Mouse (Mus musculus) neural tube, embryonic 10.5 days (tissue): ENCODE results near the gene Akap6.

Experiments
- DNase-seq: peaks from one replicate; pipeline ENCODE4 v3.0.0-alpha.2; 2017; ENCODE audit warnings: low spot score; ENCODE audit errors: extremely low spot score

Akap6 gene

GRCm38 (mm10) chr12:52904046-52904445 lies 204.9 kb downstream of the Akap6 start:
- DNase-seq: no peak

- no peak for DNase-seq
Measured at GRCm38 (mm10) chr12:52908448-52909066, 209.4 kb downstream of the Akap6 start.

DNA sequence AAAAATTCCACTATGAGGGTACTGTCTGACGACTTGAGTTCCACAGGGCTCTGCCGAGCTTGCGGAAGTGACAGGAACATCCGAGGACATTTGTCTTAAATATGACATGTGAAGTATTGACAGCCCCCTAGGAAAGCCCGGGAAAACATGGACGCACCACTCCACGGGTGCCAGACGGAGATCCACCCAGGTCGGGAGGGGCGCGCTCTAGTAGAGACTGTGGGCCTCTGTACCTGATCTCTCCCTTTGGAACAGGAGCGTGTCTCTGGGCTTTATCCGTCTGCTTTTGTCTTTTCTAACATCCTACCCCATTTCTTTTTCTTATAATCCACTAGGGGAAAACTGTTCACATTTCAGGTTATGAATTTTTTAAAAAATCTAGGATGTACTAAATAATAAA lies 211.2 kb downstream of the Akap6 start:
- DNase-seq: no peak

GRCm38 (mm10) chr12:52910819-52911218 lies 211.6 kb downstream of the Akap6 start:
- DNase-seq: peak; percentile 80

GRCm38 (mm10) chr12:52918939-52919338 lies 219.8 kb downstream of the Akap6 start:
- peak; percentile 50 for DNase-seq

DNA sequence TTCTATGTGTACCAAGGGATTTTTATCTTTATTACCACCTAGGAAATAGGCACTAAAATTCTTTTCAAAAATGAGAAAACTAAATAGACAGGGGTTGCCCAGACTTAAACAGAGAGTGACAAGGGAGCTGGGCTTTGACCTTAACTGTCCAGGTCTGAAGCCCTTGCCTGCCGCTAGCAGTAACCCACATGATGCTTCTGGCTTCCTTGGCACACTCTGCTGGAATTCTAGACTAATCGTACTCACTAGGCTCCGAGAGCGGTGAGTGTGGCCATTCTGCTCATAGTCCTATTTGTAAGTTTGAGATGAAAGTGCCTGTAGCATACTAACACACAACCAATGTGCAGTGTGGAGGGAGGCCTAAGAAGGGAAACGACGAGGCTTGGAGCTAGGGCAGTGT lies 223.3 kb downstream of the Akap6 start:
- DNase-seq: no peak

DNA sequence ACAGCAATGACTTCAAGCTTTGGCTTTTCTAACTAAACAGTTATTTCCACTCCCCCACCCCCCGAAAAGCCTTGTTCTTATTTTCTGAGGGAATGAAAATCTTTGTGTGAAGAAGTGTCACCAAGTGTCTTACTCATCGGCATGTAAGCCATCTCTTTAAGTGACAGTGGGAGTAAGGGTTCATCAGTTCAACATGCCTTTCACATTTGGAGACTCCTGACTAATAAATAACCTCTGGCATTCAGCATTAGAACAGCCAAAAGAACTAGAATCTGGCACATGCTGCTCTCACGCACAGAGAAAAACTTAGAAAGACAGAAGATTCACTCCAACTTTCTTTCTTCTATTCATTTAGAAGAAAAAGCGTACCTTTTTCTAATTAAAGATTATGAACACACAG lies 226.3 kb downstream of the Akap6 start:
- no peak for DNase-seq

DNA sequence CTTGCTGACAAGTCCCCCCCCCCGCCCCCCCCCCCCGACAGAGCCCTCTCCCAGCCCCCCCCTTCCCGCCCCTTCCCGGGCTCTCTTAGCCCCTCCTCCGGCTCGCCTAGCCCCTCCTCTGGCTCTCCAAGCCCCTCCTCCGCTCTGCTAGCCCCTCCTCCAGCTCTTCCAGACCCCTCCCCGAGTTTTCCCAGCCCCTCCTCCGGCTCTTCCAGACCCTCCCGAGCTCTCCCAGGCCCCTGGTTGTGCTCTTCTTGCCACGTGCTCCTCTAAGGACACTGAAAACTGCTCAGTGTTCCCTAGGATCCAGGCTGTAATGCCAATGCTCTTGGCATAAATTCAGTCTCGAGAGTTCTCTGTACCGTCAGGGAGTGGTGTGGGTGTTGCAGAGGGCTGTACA lies 234.6 kb downstream of the Akap6 start:
- no peak for DNase-seq

GRCm38 (mm10) chr12:52934989-52935388 lies 235.8 kb downstream of the Akap6 start:
- DNase-seq: no peak

DNA sequence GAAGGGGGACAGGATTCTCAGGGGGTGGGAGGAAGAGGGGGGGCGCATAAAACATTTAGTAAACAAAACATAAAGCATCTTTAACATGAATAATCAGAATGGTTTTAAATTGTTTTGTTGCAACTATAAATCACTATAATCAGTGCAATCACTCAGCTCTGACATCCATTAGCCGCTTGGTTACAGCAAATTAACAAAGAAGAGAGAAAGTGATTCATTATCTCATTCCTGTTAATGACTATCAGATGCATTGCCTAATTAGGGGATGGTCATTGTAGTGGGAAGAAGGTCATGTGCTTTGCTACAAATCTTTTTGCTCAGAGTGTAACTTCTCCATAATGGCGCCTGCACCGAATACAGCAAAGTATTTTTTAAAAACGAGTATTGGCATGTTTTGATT lies 239.6 kb downstream of the Akap6 start:
- DNase-seq: no peak

GRCm38 (mm10) chr12:52939324-52939946 lies 240.3 kb downstream of the Akap6 start:
- DNase-seq: no peak

DNA sequence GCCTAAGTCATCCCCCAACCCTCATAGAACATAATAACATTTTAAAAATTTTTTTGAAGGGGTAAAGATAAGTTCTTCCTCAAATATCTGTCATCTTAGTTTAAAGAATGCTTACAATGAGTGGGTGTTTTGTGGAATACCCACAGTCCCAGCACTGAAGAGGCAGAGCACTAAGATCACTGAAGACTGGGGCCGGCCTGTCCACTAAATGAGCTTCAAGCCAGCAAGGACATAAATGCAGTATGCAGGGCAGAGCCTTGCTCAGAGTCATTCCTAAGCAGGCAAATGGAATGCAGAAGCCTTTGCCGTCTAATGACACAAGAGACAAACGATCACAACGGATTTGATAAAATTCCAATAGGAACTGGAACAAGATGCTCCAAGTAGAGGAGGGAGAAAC lies 242.8 kb downstream of the Akap6 start:
- DNase-seq: no peak

DNA sequence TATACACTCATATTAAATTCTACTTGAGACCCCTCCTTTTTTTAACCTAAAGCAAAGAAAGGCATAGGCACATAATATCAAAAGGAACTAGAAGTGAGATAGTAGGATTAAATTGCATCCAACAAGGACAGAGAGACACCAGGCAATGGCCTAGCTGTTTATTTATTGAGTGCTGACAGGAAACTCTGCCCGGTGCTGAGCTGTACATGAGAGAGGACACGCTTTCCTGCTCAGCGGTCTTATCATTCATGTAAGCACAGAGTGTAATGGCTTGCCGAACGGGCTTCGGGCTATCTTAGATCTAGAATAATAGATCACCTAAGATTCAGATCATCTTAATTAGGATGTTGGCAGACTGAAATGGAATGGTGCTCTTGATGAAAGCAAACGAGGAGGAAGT lies 245.1 kb downstream of the Akap6 start:
- DNase-seq: no peak

- DNase-seq: no peak
Measured at GRCm38 (mm10) chr12:52944949-52945348, 245.8 kb downstream of the Akap6 start.

DNA sequence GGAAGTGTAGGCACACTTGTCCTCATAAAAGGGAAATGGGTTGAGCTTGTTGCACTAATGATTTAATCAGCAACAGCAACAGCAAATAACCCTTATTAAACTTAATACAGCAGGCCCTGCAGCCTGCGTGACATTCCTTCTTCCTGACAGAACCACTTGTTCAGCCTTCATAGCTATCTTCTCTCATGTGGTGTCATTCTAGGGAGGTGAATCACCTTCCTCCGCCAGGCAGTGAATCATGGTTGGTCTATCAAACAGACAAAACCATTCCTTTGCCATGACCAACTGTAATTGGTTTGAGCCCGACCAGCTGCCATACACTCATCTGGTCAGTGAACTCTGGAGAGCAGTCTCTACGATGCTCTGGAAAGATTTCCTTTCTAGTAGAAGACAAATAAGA lies 251.5 kb downstream of the Akap6 start:
- no peak for DNase-seq

- DNase-seq: no peak
Measured at GRCm38 (mm10) chr12:52957587-52957986, 258.4 kb downstream of the Akap6 start.

DNA sequence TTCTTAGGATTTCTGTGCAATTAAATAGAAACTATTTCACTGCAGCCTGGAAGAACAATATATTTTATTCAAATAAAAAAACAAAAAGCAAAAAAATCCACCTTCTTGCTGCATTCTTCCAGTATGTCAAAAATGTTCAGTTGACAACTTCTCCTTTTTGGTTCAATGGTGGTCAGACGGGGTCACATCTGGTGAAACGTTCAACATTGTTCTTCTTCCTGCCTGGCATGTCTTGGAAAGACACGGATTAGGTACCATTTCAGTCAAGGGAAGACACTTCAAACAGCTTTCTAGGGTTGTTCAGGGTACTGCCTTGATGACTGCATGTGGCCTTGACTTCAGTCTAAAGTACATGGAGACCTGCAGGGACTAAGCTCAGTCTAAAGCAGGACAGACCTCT lies 258.8 kb downstream of the Akap6 start:
- DNase-seq: peak; percentile 30

DNA sequence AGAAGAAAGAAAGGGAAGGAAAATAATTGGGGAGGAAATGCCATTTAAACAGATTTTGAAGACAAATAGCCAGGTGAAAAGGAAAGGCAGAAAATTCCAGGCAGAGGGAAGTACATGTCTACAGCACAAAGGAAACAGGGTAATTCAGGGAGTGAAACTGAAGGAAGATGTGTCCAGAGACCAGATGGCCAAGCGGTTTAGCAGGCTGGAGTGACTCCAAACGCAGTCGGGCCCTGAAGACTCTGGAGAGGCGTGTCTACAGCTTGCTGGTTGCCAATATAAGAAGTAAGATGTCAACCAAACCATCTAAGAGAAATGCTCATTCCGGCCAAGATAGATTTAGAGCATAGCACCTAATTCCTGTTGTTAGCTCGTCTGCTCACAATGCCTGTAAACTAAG lies 292.6 kb downstream of the Akap6 start:
- no peak for DNase-seq

- no peak for DNase-seq
Measured at GRCm38 (mm10) chr12:53012336-53012735, 313.2 kb downstream of the Akap6 start.

DNA sequence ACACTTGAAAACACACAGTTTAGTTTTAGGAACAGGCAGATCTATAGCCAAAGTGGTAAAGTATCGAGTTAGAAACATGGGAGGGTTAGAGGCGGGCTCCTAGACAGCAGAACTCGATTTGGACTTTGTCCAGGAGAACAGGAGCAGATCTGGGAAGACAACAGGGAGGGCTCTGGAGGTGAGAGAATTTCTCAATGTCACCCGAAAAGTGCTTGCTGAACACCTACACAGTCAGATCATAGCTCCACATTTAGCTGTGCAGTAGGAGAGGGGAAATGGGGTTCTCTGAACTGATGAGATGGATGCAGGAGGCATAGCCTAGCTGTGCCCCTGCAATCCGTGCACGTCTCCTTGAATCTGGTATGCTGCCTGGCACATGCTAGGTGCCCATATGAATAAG lies 315.4 kb downstream of the Akap6 start:
- DNase-seq: no peak

- no peak for DNase-seq
Measured at GRCm38 (mm10) chr12:53024575-53025246, 325.5 kb downstream of the Akap6 start.

- DNase-seq: no peak
Measured at GRCm38 (mm10) chr12:53027308-53027707, 328.1 kb downstream of the Akap6 start.

DNA sequence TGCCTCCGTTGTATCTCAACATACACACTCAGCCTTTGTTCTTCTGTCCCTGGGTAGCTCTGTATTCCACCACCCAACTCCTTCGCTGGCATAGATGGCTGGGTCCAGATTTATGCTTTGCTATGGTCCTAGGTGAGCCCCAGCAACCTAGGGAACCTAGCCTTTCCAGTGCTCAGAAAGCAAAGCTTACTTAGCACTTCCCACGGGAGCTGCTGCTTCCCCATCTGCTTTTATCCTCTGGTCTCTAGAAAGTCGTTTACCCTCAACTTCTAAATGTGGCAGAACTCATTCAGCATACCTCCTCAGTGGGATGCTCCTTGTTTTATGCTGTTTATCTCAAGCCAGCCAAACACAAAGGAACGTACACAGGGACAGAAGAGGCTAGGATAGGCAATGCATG lies 329.7 kb downstream of the Akap6 start:
- no peak for DNase-seq
